Mouse (Mus musculus) embryo, embryonic 11 days (tissue): ENCODE results near the gene Vapb.
A peak's percentile ranks its signal among the peaks of the same experiment; 100 is the strongest.

Source experiments
- DNase-seq: peaks from one replicate; pipeline ENCODE4 v3.0.0-alpha.2; 2015

Gene Vapb

DNA sequence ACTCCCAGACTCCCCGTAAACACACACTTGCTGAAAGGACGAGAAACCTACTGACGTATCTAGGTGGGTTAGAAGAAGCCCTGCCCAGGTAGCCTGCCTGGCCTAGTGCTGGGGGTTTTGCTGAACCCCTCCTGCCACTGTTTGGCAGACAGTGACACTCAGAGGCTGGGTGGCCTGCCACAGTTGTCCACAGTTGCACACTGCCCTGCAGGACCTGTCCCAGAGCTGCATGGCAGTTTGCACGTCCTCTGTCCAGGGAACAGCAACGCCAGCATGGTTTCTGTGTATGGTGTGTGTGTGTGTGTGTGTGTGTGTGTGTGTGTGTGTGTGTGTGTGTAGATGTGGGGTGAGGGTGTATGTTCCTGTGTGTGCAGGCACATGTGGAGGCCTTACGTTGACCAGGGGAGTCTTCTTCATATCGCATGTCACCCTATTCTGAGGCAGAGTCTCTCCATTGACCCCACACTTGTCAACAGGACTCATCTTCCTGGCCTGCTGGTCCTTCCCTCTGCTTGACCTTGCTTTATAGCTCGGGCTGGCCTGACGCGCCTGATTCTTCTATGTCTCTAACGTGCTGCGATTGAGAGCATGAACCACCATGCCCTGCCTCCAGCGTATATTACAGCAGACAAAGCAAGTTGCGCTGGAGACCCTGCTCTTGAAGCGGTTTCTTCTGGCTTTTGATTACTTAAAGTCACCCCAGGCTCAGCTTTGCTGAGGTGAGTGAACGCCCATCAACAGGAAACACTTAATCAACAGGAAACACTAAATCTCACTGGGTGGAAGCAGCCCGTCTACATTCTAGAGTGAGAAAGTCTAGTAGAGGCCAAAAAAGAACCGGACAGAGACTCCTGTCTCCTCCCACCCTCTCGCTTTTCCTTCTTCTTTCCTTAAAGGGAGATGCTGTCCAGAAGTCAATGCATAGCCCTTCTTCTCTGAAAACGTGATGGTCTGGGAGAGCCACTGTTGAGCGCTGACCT, 57.5 kb downstream of the Vapb start:
- no peak for DNase-seq

DNA sequence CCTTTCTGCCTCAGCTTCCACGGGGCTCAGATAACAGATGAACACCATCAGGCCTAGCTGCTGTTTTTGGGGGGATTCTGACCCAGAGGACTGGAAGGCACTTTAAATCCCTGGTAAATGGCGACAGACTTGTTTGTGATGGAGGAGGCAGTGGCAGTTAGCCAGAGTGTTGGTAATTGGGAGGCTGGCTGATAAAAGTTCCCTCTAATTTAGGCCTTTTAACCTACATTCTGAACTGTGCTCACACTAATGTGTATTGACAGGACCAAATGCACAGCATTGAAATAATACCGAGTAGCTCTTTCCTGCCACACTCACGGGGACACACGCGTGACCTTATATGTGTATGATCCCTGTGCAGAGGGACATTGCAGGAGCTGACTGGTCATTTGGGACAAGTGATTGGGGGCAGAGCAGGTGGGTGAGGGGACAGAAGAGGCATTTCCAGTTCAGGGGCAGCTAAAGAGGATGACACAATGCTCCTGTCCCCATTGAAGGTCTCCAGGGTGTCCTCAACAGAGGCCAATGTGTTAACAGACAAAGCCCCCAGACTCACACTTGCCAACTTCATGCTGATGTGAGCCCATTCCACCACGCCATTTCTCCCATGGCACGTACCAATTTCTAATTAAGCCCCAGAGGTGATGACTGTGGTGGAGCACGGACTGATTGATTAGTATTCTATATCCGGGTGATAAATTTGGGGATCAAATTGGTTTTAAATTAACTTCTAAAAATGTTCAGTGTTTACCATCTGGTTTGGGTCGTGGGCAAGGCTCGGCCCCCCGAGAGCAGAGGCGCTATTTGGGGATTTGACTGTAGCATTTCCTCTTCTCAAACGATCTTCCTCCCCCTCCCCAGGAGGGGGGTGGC, 58.7 kb downstream of the Vapb start:
- DNase-seq, result no peak

DNA sequence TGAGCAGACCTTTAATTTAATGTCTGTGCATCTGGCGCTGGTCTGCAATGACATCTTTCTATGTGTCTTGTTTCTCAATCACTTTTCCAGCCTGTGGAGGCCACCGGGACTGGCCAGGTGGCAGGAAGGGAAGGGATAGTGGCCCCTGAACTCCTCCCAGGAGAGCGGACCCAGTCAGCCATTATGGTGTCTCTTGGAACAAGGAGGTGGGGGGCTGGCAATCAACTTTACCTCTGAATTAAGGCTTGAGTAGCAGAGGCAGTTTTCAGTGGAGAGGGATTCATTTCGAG, 59.3 kb downstream of the Vapb start:
- no peak for DNase-seq

DNA sequence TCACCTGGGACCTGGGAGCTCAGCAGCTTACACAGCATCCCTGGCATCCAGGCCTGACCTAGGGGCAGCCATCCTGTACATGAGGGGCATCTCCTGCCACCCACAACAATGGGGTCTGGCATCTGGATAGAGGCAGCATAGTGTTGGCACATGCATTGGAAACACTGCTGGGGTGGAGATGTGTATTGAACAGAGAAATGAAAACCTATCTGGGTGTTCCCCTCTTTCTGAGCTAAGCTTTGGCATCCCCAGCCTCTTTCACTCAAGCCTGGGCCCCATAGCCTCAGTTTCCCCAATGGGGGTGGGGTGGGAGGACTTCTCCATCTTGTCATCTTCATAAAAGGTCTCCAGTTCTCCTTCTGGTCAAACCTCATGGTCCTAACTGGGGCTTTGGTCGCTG, 62.2 kb downstream of the Vapb start:
- no peak for DNase-seq

DNA sequence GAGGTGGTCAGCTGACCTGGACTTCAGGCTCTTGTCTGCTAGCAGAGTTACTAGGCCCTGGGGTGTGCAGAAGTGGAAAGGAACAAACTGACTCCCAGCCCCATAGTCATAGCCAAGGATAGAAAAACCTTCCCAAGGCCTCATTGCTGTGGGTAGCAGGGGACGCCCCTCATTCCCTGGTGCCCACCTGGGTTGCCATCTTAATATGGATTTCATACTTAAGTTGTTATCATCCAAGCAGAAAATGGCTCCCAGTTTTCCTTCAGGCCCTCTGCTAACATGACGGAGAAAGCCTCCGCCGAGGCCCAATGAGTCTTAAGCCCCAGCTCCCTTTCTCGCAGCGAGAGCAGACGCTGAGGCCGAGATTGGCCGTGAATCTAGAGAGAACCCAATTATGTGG, 63.3 kb downstream of the Vapb start:
- no peak for DNase-seq

DNA sequence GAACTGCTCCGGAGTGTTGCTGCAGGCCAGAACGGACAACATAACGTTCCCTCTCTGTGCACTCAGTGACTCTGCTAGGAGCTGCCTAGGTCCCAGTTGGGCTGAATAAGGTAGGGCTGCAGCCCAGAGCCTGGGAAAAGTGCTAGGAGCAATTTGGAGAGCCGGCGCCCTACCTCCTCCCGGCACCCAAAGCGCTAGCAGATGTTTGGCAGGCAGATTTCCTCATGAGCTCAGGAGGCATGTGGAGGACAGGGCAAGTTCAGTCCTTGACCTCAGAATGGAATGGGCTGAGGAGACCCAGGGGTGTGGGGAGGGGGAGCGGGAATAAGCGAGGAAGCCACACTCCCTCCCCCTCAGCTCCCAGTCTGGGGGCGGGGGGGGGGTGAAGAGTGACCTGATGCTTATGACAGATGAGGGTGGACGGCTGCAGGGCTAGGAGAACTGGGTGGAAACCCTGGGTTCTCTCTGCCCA, 64.1 kb downstream of the Vapb start:
- peak; percentile 58 for DNase-seq

DNA sequence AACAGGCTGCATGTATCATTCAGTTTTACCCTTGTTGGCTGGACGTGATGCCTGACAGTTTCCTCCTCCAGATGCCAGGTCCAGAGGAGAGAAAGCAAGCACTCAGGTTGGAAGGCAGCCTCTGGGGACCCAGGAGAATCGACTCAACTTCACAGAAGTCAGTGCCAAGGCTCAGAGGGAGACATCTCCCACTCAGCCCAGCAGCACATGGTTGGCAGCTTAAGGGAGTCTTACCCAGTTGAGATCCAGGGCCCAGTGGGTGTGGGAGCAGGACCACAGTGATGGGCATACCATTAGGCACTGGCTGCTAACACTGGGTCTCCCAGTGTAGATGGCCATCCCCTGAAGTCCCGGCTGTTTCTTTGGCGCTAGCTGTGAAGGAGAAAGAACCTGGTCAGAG, 64.9 kb downstream of the Vapb start:
- DNase-seq, result no peak

DNA sequence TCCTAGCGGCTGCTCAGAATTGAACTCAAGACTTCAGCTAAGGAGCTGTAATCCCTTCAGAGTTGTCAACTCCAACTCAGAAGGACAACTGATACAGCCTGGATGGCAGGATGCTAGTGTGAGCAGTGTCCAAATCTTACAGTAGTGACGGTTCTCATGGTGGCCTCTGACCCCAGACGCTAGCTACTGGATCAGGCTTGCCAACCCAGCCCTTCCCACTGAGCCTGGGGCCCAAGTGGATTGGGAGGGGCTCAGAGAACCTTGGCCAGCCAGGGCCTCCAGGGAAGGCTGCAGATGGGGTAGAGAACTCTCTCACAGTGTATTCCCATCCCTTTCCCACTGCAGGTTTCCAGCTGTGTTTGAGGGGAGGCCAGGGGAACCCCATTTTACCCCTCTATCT, 65.6 kb downstream of the Vapb start:
- DNase-seq, result no peak

DNA sequence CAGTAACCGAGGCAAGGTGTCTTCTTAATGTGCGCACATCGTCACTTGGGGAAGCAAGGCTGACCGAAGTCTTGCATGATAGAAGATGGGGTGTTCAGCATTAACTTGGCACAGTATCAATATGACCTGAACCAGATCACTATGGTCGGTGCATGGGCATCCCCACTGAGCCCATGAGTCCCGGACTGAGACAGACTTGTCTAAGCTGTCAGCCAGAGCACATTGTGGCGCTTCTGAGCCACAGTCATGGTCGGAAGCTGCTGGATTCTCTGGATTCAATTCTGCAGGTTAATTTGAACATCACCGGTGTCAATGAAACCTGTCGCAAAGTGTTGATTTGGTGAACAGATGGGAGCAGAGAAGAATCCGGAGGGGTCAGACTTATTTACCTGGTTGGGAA, 66.5 kb downstream of the Vapb start:
- DNase-seq, result no peak

DNA sequence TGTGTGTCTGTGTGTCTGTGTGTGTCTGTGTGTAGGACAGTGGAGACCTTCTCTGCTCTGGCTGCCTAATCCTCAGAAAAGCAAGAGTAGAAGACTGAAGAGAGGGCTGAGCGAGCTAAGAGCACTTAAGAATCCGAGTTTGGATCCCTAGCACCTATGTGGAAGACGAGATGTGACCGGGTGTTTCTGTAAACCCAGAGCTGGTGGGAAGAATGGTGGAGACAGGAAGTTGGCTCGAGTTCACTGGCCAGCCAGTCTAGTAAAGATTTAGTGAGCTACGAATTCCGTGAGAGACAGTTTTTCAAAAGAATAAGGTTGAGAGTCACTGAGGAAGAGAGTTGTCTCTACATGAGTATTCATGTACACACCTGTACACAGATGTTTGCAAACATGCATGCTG, 69.3 kb downstream of the Vapb start:
- no peak for DNase-seq

DNA sequence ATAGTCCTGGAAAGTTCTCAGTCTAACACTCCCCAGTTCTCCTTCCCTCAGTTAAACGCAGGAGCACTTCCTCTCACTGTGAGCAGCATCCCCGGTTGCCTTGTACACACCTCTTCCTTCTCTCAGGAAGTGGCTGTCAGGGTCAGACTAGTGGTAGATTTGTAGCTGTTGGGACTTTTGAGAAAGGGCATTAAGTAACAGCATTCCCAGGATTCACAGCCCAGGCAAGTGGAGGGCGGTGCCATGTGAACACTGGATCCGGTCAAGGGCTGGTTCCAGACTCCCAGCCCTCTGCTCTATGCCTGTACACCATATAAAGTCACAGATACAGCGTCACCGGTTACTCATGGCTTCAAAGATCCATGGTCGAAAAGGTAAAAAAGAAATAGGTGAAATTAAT, 71.6 kb downstream of the Vapb start:
- DNase-seq, result no peak

DNA sequence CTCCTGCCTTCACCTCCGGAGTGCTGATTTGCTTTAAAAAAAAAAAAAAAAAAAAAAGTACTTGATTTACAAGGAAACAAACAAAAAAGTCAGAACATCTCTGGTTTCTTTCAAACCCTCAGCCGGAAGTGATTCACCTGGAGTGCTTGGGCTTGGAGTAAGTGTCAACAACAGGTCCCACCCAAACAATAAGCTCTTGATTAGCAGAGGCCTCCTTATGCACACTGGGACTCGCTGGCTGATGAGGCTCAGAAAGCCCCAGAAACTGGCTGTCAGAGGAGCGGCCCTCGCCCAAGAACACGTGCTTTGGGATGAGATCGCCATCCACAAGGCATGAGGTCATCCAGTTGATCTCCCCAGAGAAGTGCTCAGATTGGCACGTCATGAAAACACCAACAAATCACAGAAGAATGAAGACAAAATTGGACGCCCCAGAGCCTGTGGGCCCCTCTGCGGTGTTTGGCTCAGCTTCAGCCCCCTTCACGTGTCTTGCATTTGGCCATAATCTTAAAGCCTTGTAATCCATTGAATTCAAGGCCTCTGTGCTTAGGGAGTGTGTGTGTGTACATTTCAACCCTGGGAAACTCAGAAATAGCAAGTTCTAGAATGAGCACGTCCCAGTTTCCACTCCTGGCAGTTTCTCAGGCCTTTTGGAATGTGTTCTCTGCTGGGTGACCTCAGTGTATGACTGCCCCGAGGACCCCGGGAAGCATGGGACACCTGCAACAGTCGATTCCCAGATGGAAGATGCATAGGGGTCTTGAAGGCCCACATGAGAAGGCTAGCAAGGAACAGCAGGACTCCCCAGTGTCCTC, 72.9 kb downstream of the Vapb start:
- DNase-seq, result no peak

DNA sequence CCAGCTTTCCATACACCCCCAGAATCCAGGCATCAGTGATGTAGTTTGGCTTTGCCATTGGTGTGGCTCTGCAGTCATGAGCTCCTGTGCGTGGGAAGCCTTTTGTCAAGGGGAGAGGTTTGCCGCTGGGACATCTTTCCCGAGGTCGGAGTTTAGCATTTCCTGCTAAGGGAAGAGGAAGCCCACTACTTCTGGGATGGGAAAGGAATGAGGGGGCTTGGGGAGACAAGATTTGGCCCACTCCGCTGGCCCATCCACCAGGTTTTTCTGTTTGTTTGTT, 73.5 kb downstream of the Vapb start:
- DNase-seq, result no peak

DNA sequence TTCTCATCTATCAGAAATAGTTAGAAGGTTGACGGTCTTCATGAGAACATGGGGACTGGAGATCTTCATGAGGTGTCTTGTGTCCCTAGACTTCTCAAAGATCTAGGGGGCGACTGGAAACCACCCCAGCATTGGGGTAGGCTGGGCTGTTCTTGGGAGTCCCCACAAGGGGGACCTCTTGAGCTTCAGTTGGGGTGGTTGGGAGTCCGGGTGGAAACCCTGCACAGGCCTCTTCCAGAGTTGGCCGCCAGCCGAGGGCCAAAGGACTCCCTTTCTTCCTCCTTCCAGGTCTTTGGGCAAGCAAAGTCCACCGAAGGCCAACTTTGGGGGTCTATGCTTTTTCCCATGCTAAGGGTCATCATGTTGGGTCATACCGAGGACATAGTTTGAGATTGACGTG, 74.5 kb downstream of the Vapb start:
- no peak for DNase-seq

DNA sequence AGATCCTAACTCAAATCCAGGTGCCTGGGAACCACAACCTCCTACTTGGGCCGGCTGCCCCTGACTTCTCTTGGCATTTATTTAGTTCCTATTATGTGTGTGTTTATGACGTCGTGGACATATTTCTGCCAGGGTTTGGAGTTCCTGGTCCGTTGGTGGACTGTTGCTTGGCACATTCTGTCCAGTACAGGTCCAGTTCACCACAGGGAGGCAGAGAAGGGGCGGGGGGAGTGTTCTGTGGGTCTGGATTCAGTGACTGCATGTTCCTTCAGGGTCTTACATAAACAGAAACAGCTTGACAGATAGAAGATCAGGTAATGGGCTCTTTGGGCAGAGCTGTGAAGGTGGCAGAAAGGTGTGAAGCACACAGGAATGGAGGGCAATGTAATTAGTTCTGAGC, 75.8 kb downstream of the Vapb start:
- DNase-seq, result no peak

DNA sequence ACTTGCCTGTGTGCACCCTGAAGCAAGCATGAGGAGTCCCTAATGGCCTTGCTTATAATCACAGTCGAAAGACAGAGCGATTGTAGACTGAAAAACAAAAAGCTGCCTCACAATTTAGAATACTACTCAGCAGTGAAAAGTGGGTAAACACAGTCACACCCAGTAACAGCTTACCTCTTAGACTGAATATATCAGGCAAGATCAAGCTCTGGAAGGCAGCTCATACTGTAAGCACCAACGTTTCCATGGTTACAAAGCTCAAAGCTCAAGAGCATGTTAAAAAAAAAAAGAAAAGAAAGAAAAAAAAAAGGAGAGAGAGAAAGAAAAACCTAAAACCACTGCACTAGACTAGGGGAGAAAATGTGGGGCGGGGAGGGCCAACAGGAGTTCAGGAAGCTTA, 89.0 kb downstream of the Vapb start:
- no peak for DNase-seq

DNA sequence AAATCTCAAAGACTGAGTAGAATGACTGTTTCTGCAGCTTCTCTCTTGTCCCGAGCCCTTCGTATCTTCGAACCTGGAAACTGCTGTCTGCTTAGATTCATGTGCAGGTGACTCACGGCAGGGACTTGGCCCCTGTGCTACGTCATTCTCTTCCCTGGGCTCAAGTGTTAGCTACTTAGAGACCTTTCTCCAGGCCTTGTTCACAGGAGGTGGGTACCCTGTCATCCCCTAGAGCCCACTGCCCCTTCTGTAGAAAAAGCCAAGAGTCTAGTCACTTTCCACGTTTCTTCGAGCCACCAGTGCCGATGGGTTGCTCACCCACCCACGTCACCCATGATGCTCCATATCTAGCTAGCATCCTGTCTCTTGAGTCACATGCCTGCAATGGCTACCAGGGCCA, 89.9 kb downstream of the Vapb start:
- DNase-seq, result no peak

DNA sequence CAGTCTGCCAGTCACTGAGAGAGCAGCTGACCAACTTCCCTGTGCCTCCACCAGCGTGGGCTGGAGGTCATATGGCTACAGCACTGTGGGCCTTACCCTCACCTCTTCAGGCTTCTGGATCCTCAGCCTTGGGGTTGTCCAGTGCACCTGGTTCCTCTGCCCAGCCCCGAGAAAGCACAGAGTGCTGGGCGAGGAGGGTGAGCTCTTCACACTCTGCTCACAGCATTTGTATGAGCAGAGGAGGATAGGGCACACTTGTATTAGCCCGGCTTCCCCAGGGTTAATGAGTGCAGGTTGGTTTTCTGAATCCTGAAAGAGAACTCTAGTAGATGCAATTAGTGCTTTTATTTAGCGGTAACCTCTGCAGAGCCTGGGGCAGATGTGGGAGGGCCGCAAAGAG, 90.8 kb downstream of the Vapb start:
- no peak for DNase-seq

DNA sequence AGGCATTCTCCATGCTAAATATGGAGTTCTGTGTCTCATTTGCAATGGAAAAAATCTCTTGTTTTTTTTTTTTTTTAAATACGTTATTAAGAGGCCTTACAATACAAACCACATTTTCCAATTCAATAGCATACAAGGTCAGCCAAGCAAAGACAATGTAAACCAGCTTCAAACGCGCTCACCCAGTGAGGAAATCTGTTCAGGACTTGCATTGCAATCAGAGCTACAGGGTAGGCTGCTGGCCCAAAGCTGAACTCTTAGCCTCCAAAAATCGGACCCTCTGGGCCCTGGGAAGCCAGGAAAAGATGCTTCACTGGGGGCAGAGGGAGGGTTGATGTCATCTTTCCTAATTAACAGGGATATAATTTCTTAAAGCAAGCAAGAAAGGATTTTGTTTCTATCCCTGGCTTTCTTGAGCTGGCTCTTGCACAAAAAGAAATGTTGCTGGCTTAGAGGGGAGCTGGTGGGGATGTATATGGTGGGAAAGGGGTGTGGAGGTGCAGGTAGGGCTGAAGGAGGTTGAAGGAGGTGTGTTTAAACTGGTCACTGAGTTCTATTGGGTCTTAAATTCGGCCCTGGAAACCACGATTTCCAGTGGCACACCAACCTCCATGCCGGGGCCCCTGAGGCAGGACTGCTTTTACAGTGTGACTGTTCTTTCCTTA, 95.6 kb downstream of the Vapb start:
- no peak for DNase-seq
